Mouse (Mus musculus): ENCODE data around the gene Uhrf1bp1l.
"Not testable (repeated sequence)": the region's sequence is repeated elsewhere in the genome, so short reads cannot be mapped to it uniquely, and the experiment has no call there.

DNA sequence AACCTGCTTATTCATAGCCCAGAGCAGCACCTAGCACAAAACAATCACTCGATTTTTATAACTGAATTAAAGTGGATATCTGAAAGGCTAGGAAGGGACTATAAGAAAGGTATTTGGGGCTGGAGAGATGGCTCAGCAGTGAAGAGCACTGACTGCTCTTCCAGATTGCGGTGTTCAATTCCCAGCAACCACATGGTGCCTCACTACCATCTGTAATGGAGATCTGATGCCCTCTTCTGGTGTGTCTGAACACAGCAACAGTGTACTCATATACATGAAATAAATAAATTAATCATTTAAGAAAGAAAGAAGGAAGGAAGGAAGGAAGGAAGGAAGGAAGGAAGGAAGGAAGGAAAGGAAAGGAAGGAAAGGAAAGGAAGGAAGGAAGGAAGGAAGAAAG is 48.5 kb upstream of the Uhrf1bp1l start:
- not testable (repeated sequence) for TF ChIP-seq CTCF (IDR thresholded peaks at IDR 0.05; ENCODE audit: low read depth, low read length); POLR2A (IDR thresholded peaks at IDR 0.05; ENCODE audit: borderline replicate concordance, low read depth, low read length)
